Mouse (Mus musculus) layer of hippocampus, adult 11-12 months (tissue): ENCODE measurements at regions not wholly inside any gene's neighbourhood (a gene's known extent, or its start where the extent isn't known, plus 50 kb on each side); places are given as distances from the start of the nearest gene placed in this dataset.

Experiments used
- DNase-seq: peaks from one replicate; pipeline ENCODE4 v3.0.0; 2022; ENCODE audit warnings: low spot score

- no peak for DNase-seq
These were observed 70.6 kb upstream of the Six2 start for GRCm38 (mm10) chr17:85758581-85759098.

DNA sequence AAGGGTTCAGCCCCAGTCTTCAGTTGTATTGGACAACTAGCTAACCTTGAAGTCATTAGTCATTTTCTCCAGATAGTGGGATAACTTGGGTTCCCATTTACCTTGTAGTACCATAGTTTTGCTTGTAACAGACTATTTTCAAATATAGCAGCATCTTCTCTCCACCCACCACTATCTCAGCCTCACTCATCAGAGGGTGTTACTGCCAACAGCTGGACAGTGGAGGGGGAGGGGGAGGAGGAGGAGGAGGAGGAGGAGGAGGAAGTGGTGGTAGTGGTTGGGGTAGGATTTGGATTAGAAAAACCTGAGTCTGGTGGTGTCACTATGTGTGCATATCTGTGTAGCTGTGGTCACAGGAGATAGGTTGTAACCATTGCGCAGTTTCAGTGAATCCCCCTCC lies 69.6 kb upstream of the Six2 start:
- no peak for DNase-seq

- DNase-seq, result no peak
These were observed 67.5 kb upstream of the Six2 start for GRCm38 (mm10) chr17:85755557-85755956.

GRCm38 (mm10) chr17:85748649-85749081 lies 60.6 kb upstream of the Six2 start:
- DNase-seq, result no peak

DNA sequence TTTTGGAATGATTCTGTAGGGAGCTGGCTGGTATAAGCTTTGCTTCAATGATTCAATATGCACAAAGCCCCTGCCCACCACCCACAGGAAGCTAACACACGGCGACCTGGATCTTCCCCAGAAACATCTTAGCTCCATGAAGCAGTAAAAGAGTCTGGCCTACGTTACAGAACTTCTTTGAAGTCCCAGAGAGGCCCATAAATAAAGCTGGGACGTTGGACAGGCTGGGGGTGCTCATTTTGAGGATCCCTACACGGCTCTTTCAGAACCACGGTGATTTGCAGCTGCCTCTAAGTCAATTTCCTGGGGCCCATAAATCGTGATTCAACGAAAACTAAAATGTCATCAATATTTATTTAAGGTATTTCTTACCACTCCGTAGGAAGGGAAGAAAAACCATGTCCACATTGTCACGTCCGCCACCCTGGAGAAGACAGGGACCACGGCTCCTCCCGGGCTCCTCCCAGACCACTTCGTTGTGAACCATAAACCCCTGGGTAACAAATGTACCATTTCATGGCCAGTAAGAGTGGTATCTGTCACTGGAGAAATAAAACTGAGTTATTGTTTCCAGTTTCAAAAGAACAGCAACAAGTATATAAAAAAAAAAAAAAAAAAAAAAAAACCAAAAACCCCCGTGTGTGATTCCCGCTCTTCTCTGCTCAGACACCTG lies 60.0 kb upstream of the Six2 start:
- DNase-seq, result no peak
